Mouse (Mus musculus) cerebral cortex, adult 2 months (tissue): Measurements from ENCODE around the gene AL732309.1.

ENCODE experiments used
- WGBS: fragments of 180-500 bp; shearing (Covaris S2); methylation state at CpG from one replicate; pipeline ENCODE4 v1.1.7; 2018; 5-methylcytosine and 5-hydroxymethylcytosine counted together

AL732309.1 gene

DNA sequence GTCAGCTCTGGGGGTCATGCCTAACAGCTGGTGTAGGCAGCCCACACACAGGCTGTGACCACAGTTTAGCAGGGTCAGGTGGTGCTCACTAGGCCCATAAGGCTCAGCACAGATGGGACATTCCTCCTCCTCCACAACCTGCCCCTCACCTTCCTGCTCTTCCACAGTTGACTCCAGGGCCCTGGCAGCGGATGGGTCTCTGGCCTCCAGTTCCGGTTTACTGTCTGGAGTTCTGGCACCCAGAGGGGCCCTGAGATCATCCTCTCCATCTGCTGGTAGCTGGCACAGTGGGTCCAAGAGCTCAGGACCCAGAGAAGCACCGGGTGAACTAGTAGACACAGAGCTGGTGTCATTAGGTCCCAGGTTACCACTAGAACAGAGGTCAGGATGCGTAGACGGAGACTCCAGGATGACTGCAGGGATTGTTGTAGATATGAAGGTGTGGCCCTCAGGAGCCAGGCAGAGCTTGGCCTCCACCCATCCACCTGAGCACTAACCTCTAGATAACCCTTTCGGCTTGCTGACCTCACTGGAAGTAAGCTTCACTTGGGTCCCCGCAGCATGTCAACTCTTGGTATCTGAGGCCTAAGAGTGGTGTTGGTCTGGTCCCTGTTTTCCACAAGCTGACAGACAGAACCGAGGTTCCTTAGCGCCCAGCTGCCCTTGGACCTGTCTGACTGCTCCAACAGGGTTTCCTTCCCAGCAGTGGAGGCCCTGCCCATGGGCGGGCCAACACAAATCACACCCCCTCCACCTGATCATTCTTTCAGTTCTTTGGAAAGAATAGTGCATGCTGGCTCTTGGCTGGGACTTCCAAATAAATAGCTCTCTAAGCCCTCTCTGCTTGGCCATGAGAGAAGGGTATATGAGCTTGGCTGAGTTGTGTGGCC is at the start of gene AL732309.1:
AL732309.1 (minus strand) TSS at position 681 of the 890 bp plus-strand sequence.
- WGBS = 89% methylated on average over 10 of the region's 10 CpGs

DNA sequence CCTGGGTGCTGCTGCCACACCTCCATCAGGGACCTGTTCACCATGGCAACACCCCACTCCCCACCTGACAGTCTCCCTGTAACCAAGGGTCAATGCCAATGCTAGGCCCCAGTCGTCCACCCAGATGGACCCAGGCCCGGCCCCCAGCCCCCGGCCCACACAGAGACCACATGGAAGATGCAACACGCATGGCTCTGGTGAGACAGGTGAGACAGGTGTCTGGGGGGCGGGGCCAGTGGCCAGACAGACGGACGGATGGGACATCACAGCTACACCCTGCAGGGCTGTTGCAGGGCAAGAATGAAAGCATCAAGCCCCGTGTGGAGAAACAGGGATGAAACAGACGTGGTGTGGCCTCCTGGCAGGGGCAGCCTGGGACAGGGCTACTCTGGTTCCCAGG is 47.0 kb upstream of the AL732309.1 start:
- WGBS = 69% methylated on average over 9 of the region's 9 CpGs

DNA sequence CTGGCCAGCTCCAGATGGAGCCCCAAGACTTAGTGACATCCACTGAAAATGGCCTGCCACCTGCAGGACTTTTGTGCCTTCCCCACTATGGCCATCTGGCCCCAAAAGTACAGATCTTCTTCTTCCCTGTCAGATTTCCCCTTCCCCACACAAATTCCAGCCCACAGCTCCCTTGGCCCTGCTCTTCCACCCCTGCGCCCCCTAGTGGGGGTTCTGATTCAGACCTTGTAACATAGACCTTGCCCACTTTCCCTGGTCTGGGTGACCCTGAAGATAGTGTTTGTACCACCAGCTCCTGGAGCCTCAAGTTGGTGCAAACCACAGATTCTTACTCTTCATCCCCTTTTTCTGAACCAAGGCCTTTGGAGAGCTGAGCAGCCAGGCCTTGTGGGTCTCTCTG is 46.2 kb upstream of the AL732309.1 start:
- 0% methylated on average over 1 of the region's 1 CpGs for WGBS

DNA sequence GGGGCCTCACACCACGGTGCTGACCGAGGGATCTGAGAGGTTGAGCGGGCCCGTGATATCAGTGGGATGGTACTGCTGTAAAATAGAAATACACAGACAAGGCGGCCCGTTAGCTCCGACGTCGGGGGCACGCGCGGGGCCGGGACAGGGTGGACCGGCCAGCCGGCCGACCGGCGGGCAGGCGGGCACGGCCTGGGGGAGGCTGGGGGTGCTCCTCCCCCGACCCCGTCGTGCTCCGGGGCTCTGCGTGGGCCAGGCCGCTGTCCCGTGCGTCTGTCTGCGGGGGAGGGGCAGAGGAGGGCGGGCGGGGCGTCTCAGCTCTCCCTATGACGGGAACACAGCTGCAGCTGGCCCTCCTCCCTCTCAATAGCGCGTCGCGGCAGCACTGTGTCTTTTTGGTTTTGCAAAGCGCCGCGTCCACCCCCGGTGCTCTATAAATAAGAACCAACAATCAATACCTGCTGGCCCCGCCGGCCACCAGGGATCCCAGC is 45.4 kb upstream of the AL732309.1 start:
- WGBS = 3% methylated on average over 43 of the region's 43 CpGs

DNA sequence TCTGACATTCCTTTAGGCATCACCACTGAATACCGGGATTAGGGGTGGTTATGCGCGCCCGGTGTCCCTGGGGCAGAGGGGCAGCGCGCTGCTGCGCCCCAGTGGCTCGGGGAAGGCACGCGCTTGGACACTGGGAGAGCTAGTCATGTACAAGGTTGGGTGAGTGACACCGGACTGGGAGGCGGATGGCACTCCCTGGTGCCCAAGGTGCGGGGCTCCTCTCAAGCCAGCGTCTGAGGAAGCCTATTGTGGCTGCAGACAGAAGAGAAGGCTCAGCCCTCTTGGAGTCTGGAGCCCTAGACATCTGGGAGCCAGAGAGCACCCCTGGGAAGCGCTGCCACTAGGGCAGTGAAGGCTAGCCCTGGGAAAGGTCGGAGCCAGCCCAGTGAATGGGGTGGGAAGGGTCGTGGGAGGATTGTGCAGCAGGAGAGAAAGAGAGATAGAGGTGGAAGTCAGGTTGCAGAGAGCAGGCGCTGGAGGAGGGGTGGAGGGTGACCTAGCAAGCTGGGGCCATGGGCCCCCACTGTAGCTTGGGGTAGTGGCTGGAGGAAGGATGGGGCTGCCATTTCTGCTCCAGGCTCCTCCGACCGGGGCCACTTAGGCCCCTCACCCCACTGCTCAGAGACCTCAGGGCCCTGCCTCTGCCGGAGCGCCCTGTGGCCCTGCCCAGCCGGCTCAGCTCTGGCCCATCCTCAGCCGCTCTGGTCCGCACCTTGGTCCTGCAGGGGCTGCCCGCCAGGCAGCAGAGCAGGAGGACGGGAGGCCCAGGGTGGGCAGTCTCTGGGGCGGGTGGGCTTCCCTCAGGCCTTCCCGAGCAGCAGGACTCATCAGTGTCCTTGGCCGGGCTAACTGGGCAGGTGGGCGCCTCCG is 44.8 kb upstream of the AL732309.1 start:
- WGBS = 23% methylated on average over 32 of the region's 32 CpGs

DNA sequence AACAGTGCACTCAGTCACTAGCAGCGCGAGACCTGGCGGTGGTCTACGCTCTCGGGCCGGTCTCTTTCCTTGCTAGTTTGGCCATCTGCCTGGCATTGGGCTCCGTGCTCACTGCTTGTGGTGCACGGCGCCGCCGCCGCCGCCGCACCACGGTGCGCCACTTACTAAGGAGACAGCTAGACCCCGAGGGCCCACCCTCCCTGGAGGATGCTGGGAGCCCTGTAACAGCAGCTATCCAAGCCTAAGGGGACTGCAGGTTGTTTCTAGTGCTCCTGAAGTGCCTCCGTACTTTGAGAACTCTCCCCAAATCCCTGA is 44.1 kb upstream of the AL732309.1 start:
- WGBS = under 1% methylated on average over 18 of the region's 18 CpGs

DNA sequence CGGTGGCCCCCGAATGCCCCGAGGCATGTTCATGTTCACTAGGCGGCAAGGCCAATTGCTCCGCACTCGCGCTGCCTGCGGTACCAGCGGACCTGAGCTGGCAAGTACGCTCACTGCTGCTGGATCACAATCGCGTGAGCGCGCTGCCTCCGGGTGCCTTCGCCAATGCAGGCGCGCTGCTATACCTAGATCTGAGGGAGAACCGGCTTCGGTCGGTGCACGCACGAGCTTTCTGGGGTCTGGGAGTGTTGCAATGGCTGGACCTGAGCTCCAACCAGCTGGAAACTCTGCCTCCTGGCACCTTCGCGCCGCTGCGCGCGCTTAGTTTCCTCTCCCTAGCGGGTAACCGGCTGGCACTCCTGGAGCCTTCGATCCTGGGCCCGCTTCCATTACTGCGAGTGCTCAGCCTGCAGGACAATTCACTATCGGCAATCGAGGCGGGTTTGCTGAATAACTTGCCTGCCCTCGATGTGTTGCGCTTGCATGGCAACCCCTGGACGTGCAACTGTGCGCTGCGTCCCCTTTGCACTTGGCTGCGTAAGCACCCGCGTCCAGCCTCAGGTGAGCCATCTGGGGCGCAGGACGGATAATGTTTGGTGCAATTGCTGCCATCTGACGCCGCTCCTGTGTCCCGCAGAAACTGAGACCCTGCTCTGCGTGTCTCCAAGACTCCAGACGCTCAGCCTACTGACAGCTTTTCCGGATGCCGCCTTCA is 43.6 kb upstream of the AL732309.1 start:
- WGBS = 1% methylated on average over 54 of the region's 54 CpGs

DNA sequence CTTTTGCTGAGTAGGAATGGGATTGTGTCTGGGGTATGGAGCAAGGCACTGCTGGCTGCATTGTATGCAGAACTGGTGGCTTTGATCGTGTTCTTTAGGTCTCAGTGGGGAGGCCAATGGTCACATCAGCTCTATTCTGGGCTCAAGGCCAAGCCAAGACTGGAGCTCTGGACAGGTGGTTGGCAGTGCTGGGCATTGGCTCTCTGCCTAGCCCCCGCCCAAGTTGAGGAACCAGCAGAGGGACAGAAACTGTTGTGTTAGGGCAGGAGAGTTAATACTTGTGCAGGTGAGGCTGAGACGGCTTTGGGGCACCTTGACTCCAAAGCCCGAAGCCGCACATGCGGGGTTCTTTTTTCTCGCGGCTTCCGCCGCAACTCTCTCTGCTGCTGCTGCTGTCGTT is 43.0 kb upstream of the AL732309.1 start, which contains the start of gene Lrrc26:
Lrrc26 (plus strand) TSS at position 265 of the 400 bp plus-strand sequence.
- WGBS = 5% methylated on average over 11 of the region's 11 CpGs

DNA sequence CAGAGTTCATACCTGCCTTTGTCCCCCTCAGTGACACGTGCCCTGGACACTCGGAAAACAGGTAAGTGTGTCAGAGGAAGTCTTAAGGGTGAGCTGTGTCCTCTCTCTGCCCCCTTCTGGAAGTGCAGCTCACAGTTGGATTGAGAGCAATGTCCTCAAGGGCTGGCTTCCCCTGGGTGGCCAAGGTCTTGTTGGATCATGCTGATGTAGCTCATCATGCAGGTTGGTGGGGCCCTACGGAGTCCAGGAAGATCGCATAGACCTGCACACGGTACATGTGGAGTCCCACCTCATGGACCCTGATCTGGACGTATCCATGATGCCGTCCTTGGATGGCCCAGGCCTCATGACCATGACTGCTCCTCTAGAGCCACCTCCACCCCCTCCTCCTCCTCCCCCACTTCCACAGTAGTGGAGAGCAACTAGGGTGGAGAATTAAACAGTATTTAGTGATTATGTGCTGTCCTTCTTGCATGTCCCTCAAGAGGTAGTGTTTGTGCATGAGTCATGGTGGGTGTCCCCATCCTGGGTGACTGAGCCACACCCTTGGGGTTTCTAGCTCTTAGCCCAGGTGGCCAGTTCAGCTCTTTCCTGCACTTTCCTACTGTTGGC is 42.2 kb upstream of the AL732309.1 start:
- 69% methylated on average over 7 of the region's 7 CpGs for whole genome bisulfite sequencing

DNA sequence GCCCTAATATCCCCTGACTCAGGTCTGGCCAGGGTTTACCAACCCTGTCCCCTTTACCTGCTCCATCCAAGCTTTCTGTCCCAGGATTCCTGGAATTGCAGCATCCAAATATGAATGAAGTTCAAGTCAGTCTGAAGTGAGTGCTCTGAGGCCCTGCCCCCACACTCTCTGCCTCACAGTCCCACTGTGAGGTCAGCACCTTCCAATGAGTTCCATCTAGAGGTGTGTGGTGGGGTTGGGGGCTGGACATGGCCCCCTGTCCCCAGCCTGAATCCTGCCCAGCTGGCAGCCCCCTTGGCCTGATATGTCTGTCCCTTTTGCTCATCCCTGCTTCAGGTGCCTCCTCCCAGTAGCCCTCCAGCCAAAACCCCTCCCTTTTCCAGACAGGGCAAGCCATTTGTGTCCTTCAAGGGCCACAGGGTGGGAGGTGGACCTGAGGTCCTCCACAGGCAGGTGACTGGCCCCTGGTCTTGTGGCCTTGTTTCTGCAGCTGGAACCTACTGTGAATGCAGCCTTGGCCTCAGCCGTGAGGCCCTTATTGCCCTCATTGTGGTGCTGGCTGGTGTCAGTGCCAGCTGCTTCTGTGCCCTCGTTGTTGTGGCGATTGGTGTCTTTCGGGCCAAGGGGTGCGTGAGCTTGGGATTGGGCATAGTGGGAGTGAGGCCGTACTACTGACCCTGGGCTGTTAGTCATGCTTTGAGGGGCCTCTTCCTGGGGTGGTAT is 41.4 kb upstream of the AL732309.1 start, which contains the start of gene Tmem210:
Tmem210 (plus strand) TSS at position 219 of the 723 bp plus-strand sequence.
- 38% methylated on average over 6 of the region's 6 CpGs for WGBS

DNA sequence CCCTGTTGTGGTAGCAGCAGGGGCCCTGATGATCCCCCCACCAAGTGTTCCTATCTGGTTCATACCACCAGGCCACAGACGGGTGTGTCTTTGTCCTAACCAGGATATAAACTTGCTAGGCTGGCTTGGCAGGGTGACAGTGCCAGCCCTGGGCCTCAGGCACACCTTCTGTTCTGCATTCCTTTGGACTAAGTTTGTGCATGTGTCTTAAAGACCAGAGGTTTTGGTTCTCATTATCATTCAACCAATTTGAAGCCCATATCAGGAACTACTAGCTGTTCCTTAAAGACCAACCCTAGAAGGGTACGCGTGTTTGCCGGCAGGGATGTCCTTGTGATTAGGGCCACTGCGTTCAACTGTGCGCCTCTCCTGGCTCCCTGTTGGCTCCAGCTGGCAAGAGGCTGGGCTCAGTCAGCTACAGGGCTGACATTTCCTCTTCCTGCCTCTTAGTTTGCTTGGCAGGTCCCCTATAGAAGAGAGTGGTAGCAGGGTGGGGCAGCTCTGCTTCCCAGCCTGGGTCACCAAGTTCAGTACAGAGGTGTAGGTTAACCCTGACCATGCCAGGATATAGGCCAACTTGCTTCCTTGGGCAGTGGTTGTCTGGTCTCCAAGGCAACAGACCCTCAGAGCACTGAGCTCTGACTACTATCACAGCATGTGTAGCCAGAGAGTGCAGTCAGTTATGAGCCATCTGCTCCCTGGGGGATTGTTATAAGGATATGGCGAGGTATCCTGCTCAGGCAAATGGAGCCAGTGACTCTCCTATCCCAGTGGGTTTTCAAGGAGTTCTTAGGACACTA is 40.4 kb upstream of the AL732309.1 start:
- WGBS = 26% methylated on average over 7 of the region's 7 CpGs

DNA sequence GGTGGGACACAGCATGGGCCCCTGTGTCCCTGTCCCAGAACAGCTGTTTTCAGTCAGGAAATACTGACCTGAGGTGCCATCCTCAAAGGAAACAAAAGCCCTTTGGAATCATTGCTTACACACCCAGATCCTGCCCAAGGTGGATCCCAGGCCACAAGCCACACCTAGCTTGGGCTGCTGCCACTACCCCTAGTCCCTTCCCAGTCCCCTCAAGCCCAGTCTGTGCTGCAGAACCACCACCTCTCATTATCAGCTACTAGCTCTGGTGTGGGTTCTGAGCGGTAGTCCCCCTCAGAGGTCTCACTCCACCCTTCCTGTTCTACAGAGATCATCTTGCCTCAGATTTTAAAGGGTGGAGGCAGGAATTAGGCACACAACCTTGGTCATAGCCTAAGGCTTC is 39.7 kb upstream of the AL732309.1 start:
- WGBS = 70% methylated on average over 1 of the region's 1 CpGs

DNA sequence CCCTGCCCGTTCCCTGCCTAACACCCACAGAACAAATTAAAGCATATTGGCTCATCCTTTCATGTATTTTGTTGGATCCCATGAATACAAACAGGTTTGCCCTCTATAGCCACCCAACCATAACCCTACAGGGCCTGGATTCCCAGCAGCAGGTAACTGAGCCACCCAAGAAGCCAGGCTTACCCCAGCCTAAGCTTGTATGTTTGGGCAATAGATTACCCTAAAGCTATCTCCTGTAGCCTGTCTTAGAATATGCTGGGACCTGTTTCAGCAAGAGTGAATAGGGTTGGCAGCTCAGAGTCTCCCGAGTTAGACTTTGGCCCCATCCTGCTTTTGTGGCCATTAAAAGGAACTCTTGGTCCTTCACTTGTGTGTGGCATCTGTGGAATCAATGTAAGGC is 38.9 kb upstream of the AL732309.1 start:
- 55% methylated on average over 2 of the region's 2 CpGs for WGBS

DNA sequence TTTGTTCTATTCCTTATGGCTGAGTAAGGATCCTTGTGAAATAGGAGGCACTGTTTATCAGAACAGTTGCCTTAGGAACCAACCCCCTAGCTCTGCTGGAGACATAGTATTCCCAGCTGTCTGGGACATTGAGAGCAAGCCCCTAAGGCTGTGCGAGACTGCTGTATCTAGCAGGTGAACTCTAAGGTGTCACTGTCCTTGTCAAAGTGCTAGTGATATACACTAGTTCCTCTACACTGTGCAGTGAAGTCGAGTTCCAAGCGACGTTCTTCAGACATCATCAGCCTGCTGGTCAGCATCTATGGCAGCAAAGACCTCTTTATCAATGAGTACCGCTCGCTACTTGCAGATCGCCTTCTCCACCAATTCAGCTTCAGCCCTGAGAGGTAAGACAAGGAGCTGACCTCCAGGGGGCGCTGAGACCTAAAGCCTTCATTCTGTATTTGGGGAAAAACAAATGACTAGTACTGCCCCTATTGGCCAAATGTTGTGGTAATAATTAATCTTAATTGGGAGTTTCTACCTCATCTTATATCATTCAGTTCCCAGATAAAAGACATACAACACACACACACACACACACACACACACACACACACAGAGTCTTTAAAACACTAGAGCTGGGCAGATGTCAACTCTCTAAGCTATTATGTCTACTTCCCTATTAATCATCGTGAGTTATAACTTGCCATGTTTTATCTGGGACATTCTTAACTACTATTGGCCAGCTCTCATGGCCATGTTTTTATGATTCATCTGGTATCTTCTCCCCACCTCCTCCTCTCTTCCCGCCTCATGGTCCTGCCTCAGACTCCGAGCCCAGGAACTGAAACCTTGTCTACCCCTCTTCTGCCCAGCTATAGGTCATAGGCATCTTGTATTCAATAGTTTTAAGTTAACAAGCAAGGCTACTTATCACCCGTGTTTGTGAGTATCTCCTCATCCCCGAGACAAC is 32.5 kb upstream of the AL732309.1 start:
- 61% methylated on average over 13 of the region's 13 CpGs for WGBS

DNA sequence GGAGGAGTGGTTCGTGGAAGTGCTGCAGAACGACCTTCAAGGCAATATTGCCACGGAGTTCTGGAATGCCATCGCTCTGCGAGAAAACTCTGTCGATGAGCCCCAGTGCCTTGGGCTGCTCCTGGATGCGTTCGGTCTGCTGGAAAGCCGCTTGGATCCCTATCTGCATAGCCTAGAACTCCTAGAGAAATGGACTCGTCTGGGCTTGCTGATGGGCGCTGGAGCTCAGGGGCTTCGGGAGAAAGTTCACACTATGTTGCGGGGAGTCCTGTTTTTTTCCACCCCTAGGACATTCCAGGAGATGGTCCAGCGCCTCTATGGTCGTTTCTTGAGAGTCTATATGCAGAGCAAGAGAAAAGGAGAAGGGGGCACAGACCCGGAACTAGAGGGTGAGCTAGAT is 26.3 kb upstream of the AL732309.1 start:
- 36% methylated on average over 16 of the region's 16 CpGs for WGBS

DNA sequence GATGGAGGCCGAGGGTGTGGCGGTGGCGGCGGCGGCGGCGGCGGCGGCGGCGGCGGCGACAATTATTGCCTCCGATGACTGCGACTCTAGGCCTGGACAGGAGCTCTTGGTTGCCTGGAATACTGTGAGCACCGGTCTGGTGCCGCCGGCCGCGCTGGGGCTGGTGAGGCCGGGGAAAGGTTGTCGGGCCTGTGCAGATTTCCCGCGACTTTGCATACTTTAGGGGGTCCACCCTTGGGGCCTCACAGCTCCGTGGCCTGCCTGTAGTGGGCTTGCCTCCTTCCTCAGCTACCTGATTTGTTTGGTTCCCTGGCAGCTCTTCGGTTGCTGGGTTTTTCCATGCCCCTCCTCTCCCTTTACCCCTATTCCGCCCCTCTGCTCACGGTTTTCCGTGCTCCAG is 25.9 kb upstream of the AL732309.1 start:
- under 1% methylated on average over 29 of the region's 29 CpGs for WGBS

DNA sequence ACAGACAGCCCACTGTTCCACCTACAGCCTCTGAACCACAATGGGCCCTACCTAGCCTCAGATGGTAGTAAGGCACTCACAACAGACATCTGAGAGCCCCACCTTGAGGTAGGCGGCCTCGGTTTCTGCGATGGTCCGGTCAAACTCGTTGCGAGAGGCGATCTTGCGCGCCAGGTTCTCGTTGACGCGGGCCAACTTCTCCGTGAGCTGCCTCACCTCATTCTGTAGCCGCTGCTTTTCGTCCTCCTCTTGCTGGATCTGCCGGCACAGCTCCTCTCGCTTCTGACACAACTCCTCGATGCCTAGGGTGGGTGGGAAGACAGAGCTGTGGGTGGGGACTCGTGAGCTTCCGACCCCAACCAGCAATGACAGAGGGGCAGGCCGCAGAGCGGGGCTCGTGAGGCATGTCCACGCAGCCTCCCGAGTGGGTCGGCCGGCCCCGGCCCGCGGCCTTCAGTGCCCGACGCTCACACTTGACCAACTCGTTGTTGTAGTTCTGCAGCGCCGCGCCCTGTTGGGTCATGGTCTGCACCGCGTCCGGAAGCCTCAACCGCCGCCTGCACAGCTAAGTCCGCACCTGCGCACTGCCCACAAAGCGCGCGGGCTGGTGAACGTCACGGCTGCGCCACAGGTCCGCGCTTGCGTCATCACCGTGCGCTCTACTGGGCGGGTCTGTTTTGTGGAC is 25.3 kb upstream of the AL732309.1 start, which contains the start of the genes Ssna1 and Anapc2:
Ssna1 (minus strand) TSS at position 612 of the 685 bp plus-strand sequence.
Anapc2 (plus strand) TSS at position 652 of the 685 bp plus-strand sequence.
- under 1% methylated on average over 55 of the region's 55 CpGs for WGBS
